Mouse (Mus musculus) cortical plate, adult 2 months (tissue): Measurements from ENCODE around the gene Zfp619. TPM values are rescaled to one million over a fixed set of nuclear protein-coding genes. Genes with fewer than 3 reads are reported as not detected.

Experiments
- H3K27ac ChIP-seq: fragments of 200-500 bp; 2 replicates; pipeline ENCODE4 v1.5.1; 2012; ENCODE audit warnings: low read length, control low read depth, inconsistent platforms; ENCODE audit not compliant: insufficient read depth
- H3K4me1 ChIP-seq: fragments of 200-500 bp; 2 replicates; pipeline ENCODE4 v1.6.1; 2011; ENCODE audit warnings: low read length; ENCODE audit not compliant: control insufficient read depth, insufficient read depth
- H3K4me3 ChIP-seq: fragments of 200-500 bp; 2 replicates; pipeline ENCODE4 v1.5.1; 2011; ENCODE audit warnings: mild to moderate bottlenecking, low read length, control low read depth; ENCODE audit not compliant: insufficient read depth
- CTCF ChIP-seq: fragments of 200-500 bp; IDR thresholded peaks from 2 replicates; pipeline ENCODE4 v1.5.1; 2011; ENCODE audit warnings: mild to moderate bottlenecking, control low read depth, low read length; ENCODE audit not compliant: insufficient read depth; ENCODE audit errors: extremely low read depth
- POLR2A ChIP-seq: fragments of 200-500 bp; IDR thresholded peaks from 2 replicates; pipeline ENCODE4 v1.6.1; 2011; ENCODE audit warnings: mild to moderate bottlenecking, low read length, control low read depth; ENCODE audit not compliant: insufficient read depth; ENCODE audit errors: extremely low read depth
- polyA plus RNA-seq: library from polyadenylated mRNA; depleted of rRNA; stranded (reverse); fragments of >200 nt; gene quantifications from 2 replicates; pipeline ENCODE4 v1.2.3, GENCODE M21; 2012; rRNA removed

Gene Zfp619
- 2.0 and 2.1 TPM in 2 replicates for polyA plus RNA-seq

GRCm38 (mm10) chr7:39517616-39518177, at the start of gene Zfp619:
Zfp619 (plus strand) TSS chr7:39517766.
- H3K4me3 ChIP-seq, result peak within 1 kb of the TSS; percentile 58
- H3K27ac ChIP-seq, result peak within 1 kb of the TSS; percentile 98
- TF ChIP-seq POLR2A (peak; percentile 79), CTCF (peak; percentile 40; the same call in 1 of the 2 replicates)
- no peaks in the 10 kb centered on the region for H3K4me1 ChIP-seq

- no peaks in the 10 kb centered on the region for H3K4me1 ChIP-seq
- TF ChIP-seq CTCF (no peak), POLR2A (no peak)
Measured at GRCm38 (mm10) chr7:39479013-39479412, 38.6 kb upstream of the Zfp619 start.

GRCm38 (mm10) chr7:39484384-39484783, 33.2 kb upstream of the Zfp619 start:
- Histone ChIP-seq H3K4me3 (no peak overlapping the region), H3K27ac (no peak overlapping the region)

More at GRCm38 (mm10) chr7:39479013-39479412, 38.6 kb upstream of the Zfp619 start:
- Histone ChIP-seq H3K4me3 (no peak overlapping the region), H3K27ac (no peak overlapping the region)

GRCm38 (mm10) chr7:39487159-39487853, 30.3 kb upstream of the Zfp619 start:
- Histone ChIP-seq H3K4me1 (no peaks in the 10 kb centered on the region), H3K4me3 (peak overlapping the region; percentile 48), H3K27ac (no peak overlapping the region)
- TF ChIP-seq POLR2A (no peak), CTCF (no peak)

More at GRCm38 (mm10) chr7:39484384-39484783, 33.2 kb upstream of the Zfp619 start:
- TF ChIP-seq CTCF (no peak), POLR2A (no peak)
- H3K4me1 ChIP-seq, result no peaks in the 10 kb centered on the region

GRCm38 (mm10) chr7:39487854-39488205, 29.7 kb upstream of the Zfp619 start:
- Histone ChIP-seq H3K4me3 (peak overlapping the region; percentile 48), H3K4me1 (no peaks in the 10 kb centered on the region), H3K27ac (no peak overlapping the region)
- no peak for TF ChIP-seq POLR2A
- TF ChIP-seq CTCF, result no peak

- Histone ChIP-seq H3K4me3 (no peak overlapping the region), H3K4me1 (no peaks in the 10 kb centered on the region), H3K27ac (no peak overlapping the region)
- no peak for TF ChIP-seq POLR2A
- TF ChIP-seq CTCF, result no peak
Measured at GRCm38 (mm10) chr7:39494646-39495045, 22.9 kb upstream of the Zfp619 start.

- Histone ChIP-seq H3K27ac (no peak overlapping the region), H3K4me3 (no peak overlapping the region), H3K4me1 (no peaks in the 10 kb centered on the region)
- no peak for TF ChIP-seq POLR2A
- no peak for TF ChIP-seq CTCF
Measured at GRCm38 (mm10) chr7:39504100-39504499, 13.5 kb upstream of the Zfp619 start.

- Histone ChIP-seq H3K4me1 (no peaks in the 10 kb centered on the region), H3K4me3 (peak overlapping the region; percentile 58; the same call in 1 of the 2 replicates), H3K27ac (no peak overlapping the region)
- no peak for TF ChIP-seq POLR2A
- TF ChIP-seq CTCF, result no peak
Measured at GRCm38 (mm10) chr7:39518362-39518761, 796 bp downstream of the Zfp619 start.

- TF ChIP-seq POLR2A (no peak), CTCF (no peak)
- Histone ChIP-seq H3K4me1 (no peaks in the 10 kb centered on the region), H3K27ac (no peak overlapping the region), H3K4me3 (no peak overlapping the region)
Measured at GRCm38 (mm10) chr7:39523703-39524424, 6.3 kb downstream of the Zfp619 start.

GRCm38 (mm10) chr7:39543151-39543550, 25.6 kb downstream of the Zfp619 start:
- Histone ChIP-seq H3K4me3 (no peak overlapping the region), H3K4me1 (no peaks in the 10 kb centered on the region), H3K27ac (no peak overlapping the region)
- no peak for TF ChIP-seq CTCF
- no peak for TF ChIP-seq POLR2A
